ENCODE assay signal across 8 mouse cellular contexts in genomic region chr17:26660192-26660912, GRCm38 (mm10). TPM values are rescaled to one million over a fixed set of nuclear protein-coding genes. Genes with fewer than 3 reads are reported as not detected.
DNase-seq lines count a peak whose midpoint lies in the region; ATAC-seq lines count a peak whose summit lies in the region.

No protein-coding gene starts in this region.

- DNase-seq in 3T3-L1 (ENCODE audit: low read depth, low spot score) = peak; percentile 82
- peak; percentile 79 for DNase-seq in adrenal gland, adult 2 months
- peak; percentile 54 for DNase-seq in embryo, embryonic 11.5 days (ENCODE audit: low read depth, low spot score)
- DNase-seq in gastrocnemius, postnatal 4 days (ENCODE audit: low spot score in 2 of 2) = peak; percentile 59 to 77
- DNase-seq in kidney, adult 9 months = peak; percentile 85
- DNase-seq in naive thymus-derived CD4-positive, alpha-beta T cell, adult 2 months (ENCODE audit: low read depth) = peak; percentile 81
- peak; percentile 82 for DNase-seq in splenic B cell, adult 2 months (ENCODE audit: low read depth, low spot score)

- H3K4me2 ChIP-seq in limb, embryonic 13.5 days (replicated peaks) = peak overlapping the region; percentile 25; the same call in 1 of the 2 replicates

- WGBS in limb, embryonic 13.5 days = 25% methylated on average over 20 of the region's 21 CpGs

- no peak overlapping the region for H3K9ac ChIP-seq in limb, embryonic 13.5 days

- no peak overlapping the region for H3K27ac ChIP-seq in limb, embryonic 13.5 days

- no peak overlapping the region for H3K4me3 ChIP-seq in limb, embryonic 13.5 days

- ATAC-seq in limb, embryonic 13.5 days (ENCODE audit: low FRiP score, low read depth) = no peak

- no peaks in the 10 kb centered on the region for H3K9me3 ChIP-seq in limb, embryonic 13.5 days

- H3K27me3 ChIP-seq in limb, embryonic 13.5 days = 0 out of 2 replicates have a peak, but pooled peaks cover 3% of the 10 kb centered on the region
- no peaks in the 10 kb centered on the region; the same call in 1 of the 2 replicates for H3K27me3 ChIP-seq in splenic B cell, adult 2 months (ENCODE audit: control insufficient read depth, insufficient read depth, low read length, poor library complexity, severe bottlenecking)

- H3K4me1 ChIP-seq in limb, embryonic 13.5 days = peaks cover 11% of the 10 kb centered on the region

- H3K36me3 ChIP-seq in limb, embryonic 13.5 days = peaks cover 21% of the 10 kb centered on the region
- no peaks in the 10 kb centered on the region for H3K36me3 ChIP-seq in splenic B cell, adult 2 months (ENCODE audit: control insufficient read depth, insufficient read depth, low read length, poor library complexity, severe bottlenecking)

RNA-seq across cellular contexts. Expression of gene Atp6v0e, which starts 2.7 kb away (rescaled TPM):
- total RNA-seq in adrenal gland, adult 2 months (2021) = 100 to 1,000 TPM; 213 to 229 TPM
- polyA plus RNA-seq in adrenal gland, adult 2 months (2012; rRNA removed) = 193 and 215 TPM in 2 replicates
- 10 to 100 TPM; 54.0 to 54.7 TPM for total RNA-seq in gastrocnemius, postnatal 4 days (2021)
- polyA plus RNA-seq in limb, embryonic 13.5 days (2015; fragmentation: Nextera tagmentation; extraction: Ambion mirVana) = 161 and 174 TPM in 2 replicates

RNA-seq across cellular contexts. Expression of gene Crebrf, which starts 55.1 kb away (rescaled TPM):
- total RNA-seq in adrenal gland, adult 2 months (2021) = 10 to 100 TPM; 66.8 to 75.4 TPM
- polyA plus RNA-seq in adrenal gland, adult 2 months (2012; rRNA removed) = 1.2 TPM in 2 replicates
- 10 to 100 TPM; 13.3 to 13.5 TPM for total RNA-seq in gastrocnemius, postnatal 4 days (2021)
- 5.6 and 8.3 TPM in 2 replicates for polyA plus RNA-seq in limb, embryonic 13.5 days (2015; fragmentation: Nextera tagmentation; extraction: Ambion mirVana)

Comparison
In these comparisons a context has a peak if more than half of its experiments do, and no peak if none do; other contexts are left out.
1. RNA of gene Crebrf, which starts 55.1 kb away (total RNA-seq): 66.8 to 75.4 TPM in adrenal gland, adult 2 months; 13.3 to 13.5 TPM in gastrocnemius, postnatal 4 days; every median in the first group is over 4 times any median in the second.
2. Peak in every context shown above with its lines, with median percentiles within 50 percentile points of each other: DNase-seq.